16 mouse cellular contexts compared by ENCODE assay signal in genomic region chr8:73142660-73143395, GRCm38 (mm10).
DNase-seq lines count a peak whose midpoint lies in the region; ATAC-seq lines count a peak whose summit lies in the region.
"Had no signal": no experiment of that assay in that cellular context is flagged by ENCODE, and none has a peak within 500 bp of the region (broad histone marks: within the 10 kb centered on the region; RNA-seq: fewer than 3 reads in every experiment).

No protein-coding gene starts in this region.

- no peak overlapping the region for H3K4me3 ChIP-seq in embryonic facial prominence, embryonic 14.5 days (ENCODE audit: low read depth, low read length)
- no peak overlapping the region for H3K4me3 ChIP-seq in embryonic facial prominence, embryonic 10.5 days
- no peak overlapping the region for H3K4me3 ChIP-seq in neural tube, embryonic 14.5 days (ENCODE audit: low read depth, low read length)
- H3K4me3 ChIP-seq: intestine, embryonic 15.5 days had no signal

- no peaks in the 10 kb centered on the region for H3K36me3 ChIP-seq in embryonic facial prominence, embryonic 14.5 days (ENCODE audit: control insufficient read depth, insufficient read depth, low read length)
- H3K36me3 ChIP-seq in embryonic facial prominence, embryonic 10.5 days (replicated peaks), result no peaks in the 10 kb centered on the region
- no peaks in the 10 kb centered on the region for H3K36me3 ChIP-seq in neural tube, embryonic 14.5 days (ENCODE audit: control insufficient read depth, insufficient read depth, low read length)
- H3K36me3 ChIP-seq: intestine, embryonic 15.5 days had no signal

- no peaks in the 10 kb centered on the region for H3K4me1 ChIP-seq in embryonic facial prominence, embryonic 14.5 days (ENCODE audit: control insufficient read depth, insufficient read depth, low read length)
- H3K4me1 ChIP-seq in embryonic facial prominence, embryonic 10.5 days, result no peaks in the 10 kb centered on the region
- no peaks in the 10 kb centered on the region for H3K4me1 ChIP-seq in neural tube, embryonic 14.5 days (ENCODE audit: control insufficient read depth, insufficient read depth, low read length)
- H3K4me1 ChIP-seq: intestine, embryonic 15.5 days had no signal

- H3K9me3 ChIP-seq in embryonic facial prominence, embryonic 14.5 days (ENCODE audit: control insufficient read depth, low read length), result no peaks in the 10 kb centered on the region
- no peaks in the 10 kb centered on the region for H3K9me3 ChIP-seq in embryonic facial prominence, embryonic 10.5 days
- no peaks in the 10 kb centered on the region for H3K9me3 ChIP-seq in neural tube, embryonic 14.5 days (ENCODE audit: control insufficient read depth, low read length)
- H3K9me3 ChIP-seq: intestine, embryonic 15.5 days had no signal

- ATAC-seq in embryonic facial prominence, embryonic 14.5 days (ENCODE audit: low read depth), result no peak
- 0 out of 2 replicates have a peak, but pooled peaks have one; percentile 24 for ATAC-seq in neural tube, embryonic 14.5 days (ENCODE audit: low read depth)
- ATAC-seq in megakaryocyte-erythroid progenitor cell, adult 5-6 weeks (replicated peaks; ENCODE audit: low FRiP score, low TSS enrichment, poor library complexity, severe bottlenecking), result no peak
- ATAC-seq: intestine, embryonic 15.5 days; liver, postnatal 0 days had no signal

- 18% methylated on average over 1 of the region's 1 CpGs for WGBS in embryonic facial prominence, embryonic 14.5 days
- 23% methylated on average over 1 of the region's 1 CpGs for WGBS in embryonic facial prominence, embryonic 10.5 days
- WGBS in neural tube, embryonic 14.5 days, result 14% methylated on average over 1 of the region's 1 CpGs

- H3K27me3 ChIP-seq in embryonic facial prominence, embryonic 14.5 days (replicated peaks; ENCODE audit: control insufficient read depth, insufficient read depth, low read length), result no peaks in the 10 kb centered on the region
- H3K27me3 ChIP-seq in embryonic facial prominence, embryonic 10.5 days (replicated peaks; ENCODE audit: low read depth, poor library complexity, severe bottlenecking), result no peaks in the 10 kb centered on the region
- H3K27me3 ChIP-seq in neural tube, embryonic 14.5 days (ENCODE audit: control insufficient read depth, insufficient read depth, low read length), result no peaks in the 10 kb centered on the region
- H3K27me3 ChIP-seq: intestine, embryonic 15.5 days had no signal

- H3K4me2 ChIP-seq in embryonic facial prominence, embryonic 14.5 days (ENCODE audit: low read depth, low read length), result no peak overlapping the region
- H3K4me2 ChIP-seq in neural tube, embryonic 14.5 days (ENCODE audit: low read depth, low read length), result no peak overlapping the region
- H3K4me2 ChIP-seq: intestine, embryonic 15.5 days had no signal

- no peak overlapping the region for H3K27ac ChIP-seq in embryonic facial prominence, embryonic 14.5 days (replicated peaks; ENCODE audit: low read depth, low read length)
- H3K27ac ChIP-seq in embryonic facial prominence, embryonic 10.5 days (replicated peaks), result no peak overlapping the region
- H3K27ac ChIP-seq in neural tube, embryonic 14.5 days (ENCODE audit: low read depth, low read length), result no peak overlapping the region
- H3K27ac ChIP-seq: intestine, embryonic 15.5 days; macrophage had no signal

- peak; percentile 13 for DNase-seq in embryonic facial prominence, embryonic 14.5 days (ENCODE audit: low spot score)
- DNase-seq in embryonic facial prominence, embryonic 10.5 days (ENCODE audit: low spot score), result no peak
- DNase-seq in neural tube, embryonic 10.5 days (ENCODE audit: extremely low spot score, low spot score), result no peak
- DNase-seq in layer of hippocampus, adult 9-10 months (ENCODE audit: low spot score), result peak; percentile 27
- DNase-seq in kidney, adult 18-20 months, result no peak
- no peak for DNase-seq in cerebellum, postnatal 10 days
- DNase-seq: adrenal gland, postnatal 10 days; cerebellum, adult 18-20 months; embryo, embryonic 11 days; gastrocnemius, postnatal 14 days; kidney, postnatal 36 days; liver, postnatal 0 days had no signal

- H3K9ac ChIP-seq in embryonic facial prominence, embryonic 14.5 days (ENCODE audit: low read depth, low read length), result no peak overlapping the region
- H3K9ac ChIP-seq in neural tube, embryonic 14.5 days (replicated peaks; ENCODE audit: low read depth, low read length), result no peak overlapping the region
- H3K9ac ChIP-seq: intestine, embryonic 15.5 days; liver, postnatal 0 days had no signal

Comparison
In these comparisons a context has a peak if more than half of its experiments do, and no peak if none do; other contexts are left out.
1. DNase-seq: peak in embryonic facial prominence, embryonic 14.5 days (single experiment) and layer of hippocampus, adult 9-10 months (single experiment); none in embryonic facial prominence, embryonic 10.5 days (single experiment), neural tube, embryonic 10.5 days (single experiment), kidney, adult 18-20 months (single experiment) and cerebellum, postnatal 10 days (0 of 2).